Mouse (Mus musculus): ENCODE data around the gene Adcy9. TPM values are rescaled to one million over a fixed set of nuclear protein-coding genes. Genes with fewer than 3 reads are reported as not detected.
"Not testable (repeated sequence)": the region's sequence is repeated elsewhere in the genome, so short reads cannot be mapped to it uniquely, and the experiment has no call there.

The Adcy9 gene
- polyA plus RNA-seq, 1 experiment: 21.6 TPM

GRCm38 (mm10) chr16:4394991-4395590 lies 25.2 kb downstream of the Adcy9 start:
- no peak for DNase-seq (ENCODE audit: extremely low spot score in 1 of 2, low spot score in 1 of 2)

GRCm38 (mm10) chr16:4383473-4384038 lies 36.7 kb downstream of the Adcy9 start:
- no peak for DNase-seq (ENCODE audit: extremely low spot score in 1 of 2, low spot score in 1 of 2)

GRCm38 (mm10) chr16:4382406-4382805 lies 37.9 kb downstream of the Adcy9 start:
- DNase-seq (ENCODE audit: extremely low spot score in 1 of 2, low spot score in 1 of 2): no peak

- no peak for DNase-seq (ENCODE audit: extremely low spot score in 1 of 2, low spot score in 1 of 2)
Measured at GRCm38 (mm10) chr16:4381487-4381886, 38.8 kb downstream of the Adcy9 start.

GRCm38 (mm10) chr16:4378788-4379187 lies 41.5 kb downstream of the Adcy9 start:
- DNase-seq (ENCODE audit: extremely low spot score in 1 of 2, low spot score in 1 of 2): no peak

- no peak for DNase-seq (ENCODE audit: extremely low spot score in 1 of 2, low spot score in 1 of 2)
Measured at GRCm38 (mm10) chr16:4377556-4377955, 42.7 kb downstream of the Adcy9 start.

GRCm38 (mm10) chr16:4374780-4375380 lies 45.4 kb downstream of the Adcy9 start:
- peak in 1 of 2 experiments; percentile 36 for DNase-seq (ENCODE audit: extremely low spot score in 1 of 2, low spot score in 1 of 2)

- no peak for DNase-seq (ENCODE audit: extremely low spot score in 1 of 2, low spot score in 1 of 2)
Measured at GRCm38 (mm10) chr16:4374270-4374669, 46.0 kb downstream of the Adcy9 start.

GRCm38 (mm10) chr16:4371039-4371438 lies 49.3 kb downstream of the Adcy9 start:
- no peak for DNase-seq (ENCODE audit: extremely low spot score in 1 of 2, low spot score in 1 of 2)

GRCm38 (mm10) chr16:4370141-4370541 lies 50.2 kb downstream of the Adcy9 start:
- no peak for DNase-seq (ENCODE audit: extremely low spot score in 1 of 2, low spot score in 1 of 2)

GRCm38 (mm10) chr16:4367930-4368329 lies 52.4 kb downstream of the Adcy9 start:
- DNase-seq (ENCODE audit: extremely low spot score in 1 of 2, low spot score in 1 of 2): no peak

- DNase-seq (ENCODE audit: extremely low spot score in 1 of 2, low spot score in 1 of 2): no peak
Measured at GRCm38 (mm10) chr16:4367291-4367690, 53.0 kb downstream of the Adcy9 start.

- no peak for DNase-seq (ENCODE audit: extremely low spot score in 1 of 2, low spot score in 1 of 2)
Measured at GRCm38 (mm10) chr16:4366671-4367070, 53.6 kb downstream of the Adcy9 start.

GRCm38 (mm10) chr16:4363341-4364116 lies 56.8 kb downstream of the Adcy9 start:
- no peak for DNase-seq (ENCODE audit: extremely low spot score in 1 of 2, low spot score in 1 of 2)

GRCm38 (mm10) chr16:4355260-4356043 lies 64.8 kb downstream of the Adcy9 start:
- DNase-seq (ENCODE audit: extremely low spot score in 1 of 2, low spot score in 1 of 2): no peak

GRCm38 (mm10) chr16:4342579-4342978 lies 77.7 kb downstream of the Adcy9 start:
- peak; percentile 30 to 73 for DNase-seq (ENCODE audit: extremely low spot score in 1 of 2, low spot score in 1 of 2)

- DNase-seq (ENCODE audit: extremely low spot score in 1 of 2, low spot score in 1 of 2): peak in 1 of 2 experiments; percentile 61
Measured at GRCm38 (mm10) chr16:4341316-4342062, 78.8 kb downstream of the Adcy9 start.

GRCm38 (mm10) chr16:4339216-4339615 lies 81.1 kb downstream of the Adcy9 start:
- DNase-seq (ENCODE audit: extremely low spot score in 1 of 2, low spot score in 1 of 2): not testable (repeated sequence)

GRCm38 (mm10) chr16:4337269-4337668 lies 83.0 kb downstream of the Adcy9 start:
- DNase-seq (ENCODE audit: extremely low spot score in 1 of 2, low spot score in 1 of 2): no peak

GRCm38 (mm10) chr16:4333788-4334187 lies 86.5 kb downstream of the Adcy9 start:
- no peak for DNase-seq (ENCODE audit: extremely low spot score in 1 of 2, low spot score in 1 of 2)
